Mouse (Mus musculus): ENCODE measurements around the gene 4933430I17Rik. TPM values are rescaled to one million over a fixed set of nuclear protein-coding genes. Genes with fewer than 3 reads are reported as not detected.
"Not testable (repeated sequence)": the region's sequence is repeated elsewhere in the genome, so short reads cannot be mapped to it uniquely, and the experiment has no call there.

4933430I17Rik gene
- 1.3 and 1.5 TPM in 2 replicates for polyA plus RNA-seq (2011; ENCODE audit: insufficient read depth, insufficient read length, low read depth, missing spikeins)

DNA sequence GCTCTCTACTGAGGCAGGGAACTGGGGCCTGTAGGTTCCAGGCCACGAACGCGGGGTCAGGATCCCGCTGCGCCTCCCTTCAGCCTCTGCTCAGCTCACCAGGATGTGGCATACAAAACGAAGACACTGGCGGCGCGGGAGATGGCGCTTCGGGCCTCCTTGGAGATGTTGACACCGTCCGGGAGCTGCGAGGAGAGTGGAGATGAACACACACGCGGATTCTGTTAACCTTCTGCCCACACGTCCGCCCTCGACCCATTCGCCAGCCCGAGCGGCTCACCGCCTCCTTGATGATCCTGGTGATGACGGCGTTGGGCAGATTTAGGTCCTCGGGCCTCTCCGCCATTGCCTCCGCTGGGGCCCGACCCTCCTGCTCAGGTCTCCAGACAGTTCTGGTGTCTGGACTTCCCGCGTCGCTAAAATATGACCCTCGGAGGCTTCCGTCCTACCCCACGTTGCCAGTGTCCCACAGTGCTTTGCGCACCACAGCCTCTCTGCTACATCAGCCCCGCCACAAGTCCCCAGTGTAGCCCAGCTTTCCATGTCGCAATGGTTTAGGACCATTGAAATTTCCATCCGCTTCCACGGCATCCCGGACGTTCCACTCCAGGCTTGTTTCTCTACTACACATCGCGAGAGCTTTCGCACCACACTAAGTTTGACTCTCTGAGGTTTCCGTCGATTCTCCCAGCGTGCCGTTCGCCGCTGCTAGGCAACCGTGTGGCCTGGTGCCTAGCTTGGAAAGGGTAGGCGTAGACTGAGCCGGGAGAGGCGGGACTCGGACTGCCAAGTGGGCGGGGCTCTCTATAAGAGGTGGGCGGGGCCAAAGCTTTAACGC is at the start of gene 4933430I17Rik, which contains the start of gene Pole3:
4933430I17Rik (plus strand) TSS at position 719 of the 838 bp plus-strand sequence.
Pole3 (minus strand) TSS at position 418 of the 838 bp plus-strand sequence.
- Histone ChIP-seq H3K4me1 (ENCODE audit: control insufficient read depth, insufficient read depth, low read length) (no peaks in the 10 kb centered on the region), H3K9me3 (replicated peaks; ENCODE audit: control insufficient read depth, insufficient read depth, low read length, poor library complexity, severe bottlenecking) (no peaks in the 10 kb centered on the region), H3K27me3 (ENCODE audit: control insufficient read depth, insufficient read depth, low read length, poor library complexity, severe bottlenecking) (no peaks in the 10 kb centered on the region), H3K27ac (ENCODE audit: insufficient read depth, low read length) (peak within 1 kb of the TSS; percentile 59), H3K4me3 (ENCODE audit: low read depth, low read length) (peak within 1 kb of the TSS; percentile 92), H3K9ac (ENCODE audit: low read depth, poor library complexity, severe bottlenecking) (peak within 1 kb of the TSS; percentile 55), H3K36me3 (ENCODE audit: control insufficient read depth, insufficient read depth, low read length, poor library complexity, severe bottlenecking) (no peaks in the 10 kb centered on the region)
- TF ChIP-seq POLR2A (IDR thresholded peaks at IDR 0.05; ENCODE audit: insufficient read depth, low read length) (no peak), CTCF (IDR thresholded peaks at IDR 0.05; ENCODE audit: low read depth, low read length) (no peak), EP300 (IDR thresholded peaks at IDR 0.05; ENCODE audit: insufficient read depth, low read depth, low read length) (no peak)

DNA sequence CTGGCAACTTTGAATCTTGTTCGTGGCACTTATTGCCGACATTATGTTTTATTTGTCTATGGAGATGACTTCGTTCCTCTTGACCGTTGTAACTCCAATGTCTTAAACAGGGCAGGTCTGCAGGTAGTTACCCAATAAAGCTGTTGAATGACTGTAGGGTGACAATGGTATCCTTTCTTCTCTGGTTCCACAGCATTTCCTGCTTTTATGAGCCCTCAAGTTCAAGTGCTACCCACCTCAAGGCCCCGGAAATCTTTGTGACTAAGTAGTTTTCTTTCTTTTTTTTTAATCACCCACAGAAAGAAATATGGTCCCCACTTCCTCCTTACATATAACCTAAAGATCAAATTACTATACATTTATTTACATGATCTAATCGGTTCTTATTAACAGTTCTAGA is 49.4 kb upstream of the 4933430I17Rik start:
- TF ChIP-seq EP300 (IDR thresholded peaks at IDR 0.05; ENCODE audit: insufficient read depth, low read depth, low read length) (no peak), CTCF (IDR thresholded peaks at IDR 0.05; ENCODE audit: low read depth, low read length) (no peak), POLR2A (IDR thresholded peaks at IDR 0.05; ENCODE audit: insufficient read depth, low read length) (no peak)
- no peaks in the 10 kb centered on the region for H3K9me3 ChIP-seq (replicated peaks; ENCODE audit: control insufficient read depth, insufficient read depth, low read length, poor library complexity, severe bottlenecking)

DNA sequence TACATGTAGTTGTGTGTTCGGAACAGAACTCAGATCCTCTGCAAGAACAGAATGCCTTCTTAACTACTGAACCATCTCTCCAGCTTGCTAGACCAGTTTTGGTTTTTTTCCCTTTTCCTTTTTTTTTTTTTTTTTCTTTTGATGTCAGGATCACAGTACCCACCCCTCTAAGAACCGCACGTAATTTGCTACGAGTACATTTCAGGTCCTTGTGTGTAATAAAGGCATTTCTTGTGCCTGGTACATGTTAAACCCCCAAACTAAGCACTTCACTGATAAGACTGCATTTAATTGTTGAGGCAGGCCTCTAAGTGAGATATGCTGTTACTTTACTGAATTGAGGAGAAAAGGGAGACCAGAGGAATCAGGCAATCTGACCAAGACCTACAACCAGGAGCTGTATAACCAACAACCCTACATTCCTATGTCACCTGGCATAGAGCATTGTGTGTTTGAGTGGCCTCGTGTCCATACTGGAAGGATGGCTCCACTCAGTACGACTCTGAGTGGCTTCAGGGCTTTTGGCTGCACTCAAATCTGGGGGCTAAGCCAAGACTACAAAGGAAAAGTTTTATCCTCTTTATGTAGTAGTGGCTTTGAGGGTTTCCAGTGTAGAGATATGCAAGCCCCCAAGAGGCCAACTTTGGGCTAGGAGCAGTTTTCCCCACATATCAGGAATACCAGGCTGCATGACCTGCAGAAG is 47.5 kb upstream of the 4933430I17Rik start:
- Histone ChIP-seq H3K9ac (ENCODE audit: low read depth, poor library complexity, severe bottlenecking) (no peak overlapping the region), H3K4me3 (ENCODE audit: low read depth, low read length) (no peak overlapping the region), H3K9me3 (replicated peaks; ENCODE audit: control insufficient read depth, insufficient read depth, low read length, poor library complexity, severe bottlenecking) (no peaks in the 10 kb centered on the region), H3K36me3 (ENCODE audit: control insufficient read depth, insufficient read depth, low read length, poor library complexity, severe bottlenecking) (no peaks in the 10 kb centered on the region), H3K4me1 (ENCODE audit: control insufficient read depth, insufficient read depth, low read length) (no peaks in the 10 kb centered on the region), H3K27ac (ENCODE audit: insufficient read depth, low read length) (no peak overlapping the region), H3K27me3 (ENCODE audit: control insufficient read depth, insufficient read depth, low read length, poor library complexity, severe bottlenecking) (peaks cover 1% of the 10 kb centered on the region; the same call in 1 of the 2 replicates)
- TF ChIP-seq CTCF (IDR thresholded peaks at IDR 0.05; ENCODE audit: low read depth, low read length), result no peak
- TF ChIP-seq POLR2A (IDR thresholded peaks at IDR 0.05; ENCODE audit: insufficient read depth, low read length), result no peak

More for the DNA sequence above, 49.4 kb upstream of the 4933430I17Rik start:
- peaks cover 1% of the 10 kb centered on the region; the same call in 1 of the 2 replicates for H3K27me3 ChIP-seq (ENCODE audit: control insufficient read depth, insufficient read depth, low read length, poor library complexity, severe bottlenecking)
- H3K27ac ChIP-seq (ENCODE audit: insufficient read depth, low read length), result no peak overlapping the region
- no peaks in the 10 kb centered on the region for H3K36me3 ChIP-seq (ENCODE audit: control insufficient read depth, insufficient read depth, low read length, poor library complexity, severe bottlenecking)
- no peaks in the 10 kb centered on the region for H3K4me1 ChIP-seq (ENCODE audit: control insufficient read depth, insufficient read depth, low read length)
- no peak overlapping the region for H3K4me3 ChIP-seq (ENCODE audit: low read depth, low read length)
- H3K9ac ChIP-seq (ENCODE audit: low read depth, poor library complexity, severe bottlenecking), result no peak overlapping the region

DNA sequence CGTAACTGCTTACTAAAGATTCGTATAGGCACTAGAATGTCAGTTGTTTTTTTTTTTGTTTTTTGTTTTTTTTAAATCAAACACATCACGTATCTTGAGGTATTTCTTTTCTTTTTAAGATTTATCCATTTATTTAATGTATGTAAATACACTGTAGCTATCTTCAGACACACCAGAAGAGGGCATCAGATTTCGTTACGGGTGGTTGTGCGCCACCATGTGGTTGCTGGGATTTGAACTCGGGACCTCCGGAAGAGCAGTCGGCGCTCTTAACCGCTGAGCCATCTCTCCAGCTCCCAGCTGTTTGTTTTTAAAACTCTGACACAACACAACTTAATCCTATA is 45.6 kb upstream of the 4933430I17Rik start:
- H3K9me3 ChIP-seq (replicated peaks; ENCODE audit: control insufficient read depth, insufficient read depth, low read length, poor library complexity, severe bottlenecking); H3K27ac ChIP-seq (ENCODE audit: insufficient read depth, low read length); H3K27me3 ChIP-seq (ENCODE audit: control insufficient read depth, insufficient read depth, low read length, poor library complexity, severe bottlenecking); H3K4me1 ChIP-seq (ENCODE audit: control insufficient read depth, insufficient read depth, low read length); H3K36me3 ChIP-seq (ENCODE audit: control insufficient read depth, insufficient read depth, low read length, poor library complexity, severe bottlenecking): not testable (repeated sequence)
- H3K4me3 ChIP-seq (ENCODE audit: low read depth, low read length), result peak overlapping the region; percentile 79
- H3K9ac ChIP-seq (ENCODE audit: low read depth, poor library complexity, severe bottlenecking), result peak overlapping the region; percentile 73

DNA sequence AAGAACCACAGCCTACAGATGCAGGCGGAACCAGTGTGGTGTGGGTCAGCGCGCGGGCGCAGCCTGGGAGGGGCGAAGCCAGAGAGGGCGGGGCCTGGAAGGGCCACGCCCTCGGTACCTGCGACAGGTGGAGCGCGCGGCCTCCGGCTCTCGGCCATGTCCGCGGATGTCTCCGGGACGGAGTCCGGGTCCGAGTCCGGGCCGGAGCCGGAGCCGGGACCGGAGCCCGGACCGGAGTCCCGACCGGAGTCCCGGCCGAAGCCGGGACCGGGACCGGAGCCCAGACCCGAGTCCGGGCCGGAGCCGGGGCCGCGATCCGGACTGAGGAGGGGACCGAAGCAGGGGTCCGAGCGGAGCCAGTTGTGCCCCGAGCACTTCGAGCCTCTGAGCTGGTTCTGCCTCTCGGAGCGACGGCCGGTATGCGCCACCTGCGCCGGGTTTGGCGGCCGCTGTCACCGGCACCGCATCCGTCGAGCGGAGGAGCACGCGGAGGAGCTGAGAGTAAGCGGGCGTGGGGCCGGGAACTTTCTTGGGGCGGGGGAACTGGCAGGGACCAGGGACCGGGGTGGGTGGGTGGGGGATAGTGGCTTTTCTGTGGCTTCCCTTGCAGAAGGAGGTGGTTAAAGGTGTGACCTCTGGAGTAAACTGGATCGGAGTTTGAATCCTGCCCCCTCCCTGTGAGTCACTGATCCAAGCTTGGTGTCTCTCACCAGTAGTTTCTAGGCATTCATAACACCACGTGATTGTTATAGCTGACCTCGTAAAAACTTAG is 45.0 kb upstream of the 4933430I17Rik start, which contains the start of gene Bspry:
Bspry (plus strand) TSS at position 117 of the 772 bp plus-strand sequence.
- Histone ChIP-seq H3K36me3 (ENCODE audit: control insufficient read depth, insufficient read depth, low read length, poor library complexity, severe bottlenecking) (no peaks in the 10 kb centered on the region), H3K9me3 (replicated peaks; ENCODE audit: control insufficient read depth, insufficient read depth, low read length, poor library complexity, severe bottlenecking) (no peaks in the 10 kb centered on the region), H3K9ac (ENCODE audit: low read depth, poor library complexity, severe bottlenecking) (peak within 1 kb of the TSS; percentile 73), H3K27me3 (ENCODE audit: control insufficient read depth, insufficient read depth, low read length, poor library complexity, severe bottlenecking) (peaks cover 1% of the 10 kb centered on the region; the same call in 1 of the 2 replicates), H3K4me1 (ENCODE audit: control insufficient read depth, insufficient read depth, low read length) (no peaks in the 10 kb centered on the region), H3K4me3 (ENCODE audit: low read depth, low read length) (peak within 1 kb of the TSS; percentile 79), H3K27ac (ENCODE audit: insufficient read depth, low read length) (0 out of 2 replicates have a peak within 1 kb of the TSS, but pooled peaks have one; percentile 46)
- TF ChIP-seq EP300 (IDR thresholded peaks at IDR 0.05; ENCODE audit: insufficient read depth, low read depth, low read length) (no peak), POLR2A (IDR thresholded peaks at IDR 0.05; ENCODE audit: insufficient read depth, low read length) (peak; percentile 34), CTCF (IDR thresholded peaks at IDR 0.05; ENCODE audit: low read depth, low read length) (no peak)
